Mouse (Mus musculus) forebrain, embryonic 14.5 days (tissue): ENCODE measurements around the gene Drap1. TPM values are rescaled to one million over a fixed set of nuclear protein-coding genes. Genes with fewer than 3 reads are reported as not detected.

Source experiments
- polyA plus RNA-seq: library from polyadenylated mRNA; unstranded; fragments of >200 nt; fragmentation: Nextera tagmentation; extraction: Ambion mirVana; gene quantifications from 2 replicates; pipeline ENCODE4 v1.2.1, GENCODE M21; 2014

Gene Drap1
- polyA plus RNA-seq, 1 experiment from 2014 or later, result 255 TPM

Other genes starting within 250 kb of the Drap1 start
- 25.0 and 29.4 TPM in 2 replicates for gene Pacs1, start 151.9 kb downstream of the Drap1 start, polyA plus RNA-seq
- gene Sf3b2, start 129.5 kb downstream of the Drap1 start, polyA plus RNA-seq, result 298 and 333 TPM in 2 replicates
- 20.9 and 26.3 TPM in 2 replicates for gene Gal3st3, start 126.6 kb downstream of the Drap1 start, polyA plus RNA-seq
- gene Catsper1, start 89.2 kb downstream of the Drap1 start, polyA plus RNA-seq, result not detected in 2 replicates
- 4.0 and 5.6 TPM in 2 replicates for gene Cst6, start 75.4 kb downstream of the Drap1 start, polyA plus RNA-seq
- gene Eif1ad, start 58.2 kb downstream of the Drap1 start, polyA plus RNA-seq, result 33.0 and 36.2 TPM in 2 replicates
- 417 and 471 TPM in 2 replicates for gene Banf1, start 57.8 kb downstream of the Drap1 start, polyA plus RNA-seq
- 58.3 and 64.2 TPM in 2 replicates for gene Sart1, start 36.3 kb downstream of the Drap1 start, polyA plus RNA-seq
- not detected in 2 replicates for gene Tsga10ip, start 22.5 kb downstream of the Drap1 start, polyA plus RNA-seq
- 36.7 and 46.9 TPM in 2 replicates for gene AI837181, start 165 bp upstream of the Drap1 start, polyA plus RNA-seq
- gene Fosl1, start 22.6 kb upstream of the Drap1 start, polyA plus RNA-seq, result not detected in 2 replicates
- 5.9 and 6.4 TPM in 2 replicates for gene Ccdc85b, start 32.9 kb upstream of the Drap1 start, polyA plus RNA-seq
- 153 and 167 TPM in 2 replicates for gene Fibp, start 35.6 kb upstream of the Drap1 start, polyA plus RNA-seq
- 3.4 and 5.3 TPM in 2 replicates for gene Ctsw, start 43.5 kb upstream of the Drap1 start, polyA plus RNA-seq
- gene Efemp2, start 49.0 kb upstream of the Drap1 start, polyA plus RNA-seq, result 25.1 and 29.0 TPM in 2 replicates
- gene Mus81, start 63.4 kb upstream of the Drap1 start, polyA plus RNA-seq, result 51.8 and 57.1 TPM in 2 replicates
- 4,491 and 4,757 TPM in 2 replicates for gene Cfl1, start 65.5 kb upstream of the Drap1 start, polyA plus RNA-seq
- gene 1700020D05Rik, start 78.8 kb upstream of the Drap1 start, polyA plus RNA-seq, result 0.28 TPM in 1 of 2 replicates, not detected in the other
- 55.3 and 73.2 TPM in 2 replicates for gene Snx32, start 85.6 kb upstream of the Drap1 start, polyA plus RNA-seq
- gene Ovol1, start 135.7 kb upstream of the Drap1 start, polyA plus RNA-seq, result 0.16 TPM in 1 of 2 replicates, not detected in the other
- gene Ap5b1, start 143.0 kb upstream of the Drap1 start, polyA plus RNA-seq, result 1.5 and 1.6 TPM in 2 replicates
- gene Rnaseh2c, start 176.9 kb upstream of the Drap1 start, polyA plus RNA-seq, result 85.7 and 95.8 TPM in 2 replicates
- 43.7 and 49.7 TPM in 2 replicates for gene Kat5, start 185.3 kb upstream of the Drap1 start, polyA plus RNA-seq
- 29.8 and 35.8 TPM in 2 replicates for gene Rela, start 212.5 kb upstream of the Drap1 start, polyA plus RNA-seq
- gene Sipa1, start 238.7 kb upstream of the Drap1 start, polyA plus RNA-seq, result 9.2 and 10.2 TPM in 2 replicates